Mouse (Mus musculus): ENCODE results near the gene Lcn2.

DNA sequence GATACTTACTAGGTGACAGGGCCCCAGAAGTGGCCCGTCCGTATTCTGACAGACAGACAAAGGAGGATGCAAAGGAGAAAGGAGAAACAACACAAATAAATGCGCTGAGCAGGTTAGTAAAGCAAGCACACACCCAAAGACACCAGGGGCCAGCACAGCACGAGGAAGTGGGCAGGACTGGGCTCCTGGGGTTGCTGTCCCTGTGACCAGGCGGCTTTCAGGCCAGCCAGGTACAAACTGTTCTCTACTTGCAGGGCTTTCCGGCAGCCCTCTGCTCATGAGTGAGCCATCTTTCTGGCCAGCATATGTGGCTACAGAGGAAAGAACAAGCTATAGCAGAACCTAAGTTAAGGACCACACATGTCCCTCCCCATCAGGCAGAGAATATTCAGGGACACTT is 32.6 kb upstream of the Lcn2 start:
- TF ChIP-seq CTCF (IDR thresholded peaks at IDR 0.05; ENCODE audit: borderline replicate concordance, extremely low read depth, insufficient read depth, insufficient read length) (no peak), POLR2A (IDR thresholded peaks at IDR 0.05; ENCODE audit: borderline replicate concordance, extremely low read depth, insufficient read depth, insufficient read length, poor library complexity, severe bottlenecking) (no peak)

All from brain, embryonic 14.5 days (tissue).